Mouse (Mus musculus): ENCODE measurements around the gene Rhbdf2. TPM values are rescaled to one million over a fixed set of nuclear protein-coding genes. Genes with fewer than 3 reads are reported as not detected.
"Not testable (repeated sequence)": the region's sequence is repeated elsewhere in the genome, so short reads cannot be mapped to it uniquely, and the experiment has no call there.

The Rhbdf2 gene
- total RNA-seq, 2 experiments from 2014 or later = 3.3 to 6.1 TPM

- ATAC-seq (replicated peaks; ENCODE audit: low FRiP score, low TSS enrichment, poor library complexity, severe bottlenecking) = no peak
Measured at GRCm38 (mm10) chr11:116646771-116647170, 20.0 kb upstream of the Rhbdf2 start.

- no peak for ATAC-seq (replicated peaks; ENCODE audit: low FRiP score, low TSS enrichment, poor library complexity, severe bottlenecking)
Measured at GRCm38 (mm10) chr11:116646136-116646535, 19.3 kb upstream of the Rhbdf2 start.

- ATAC-seq (replicated peaks; ENCODE audit: low FRiP score, low TSS enrichment, poor library complexity, severe bottlenecking) = no peak
Measured at GRCm38 (mm10) chr11:116645446-116646110, 18.8 kb upstream of the Rhbdf2 start.

- no peak for ATAC-seq (replicated peaks; ENCODE audit: low FRiP score, low TSS enrichment, poor library complexity, severe bottlenecking)
Measured at GRCm38 (mm10) chr11:116644225-116645112, 17.6 kb upstream of the Rhbdf2 start.

GRCm38 (mm10) chr11:116643579-116644224, 16.9 kb upstream of the Rhbdf2 start:
- no peak for ATAC-seq (replicated peaks; ENCODE audit: low FRiP score, low TSS enrichment, poor library complexity, severe bottlenecking)

GRCm38 (mm10) chr11:116642681-116643578, 16.1 kb upstream of the Rhbdf2 start:
- ATAC-seq (replicated peaks; ENCODE audit: low FRiP score, low TSS enrichment, poor library complexity, severe bottlenecking) = peak; percentile 59

GRCm38 (mm10) chr11:116641731-116642130, 14.9 kb upstream of the Rhbdf2 start:
- no peak for ATAC-seq (replicated peaks; ENCODE audit: low FRiP score, low TSS enrichment, poor library complexity, severe bottlenecking)

- no peak for ATAC-seq (replicated peaks; ENCODE audit: low FRiP score, low TSS enrichment, poor library complexity, severe bottlenecking)
Measured at GRCm38 (mm10) chr11:116641168-116641567, 14.3 kb upstream of the Rhbdf2 start.

- ATAC-seq (replicated peaks; ENCODE audit: low FRiP score, low TSS enrichment, poor library complexity, severe bottlenecking) = not testable (repeated sequence)
Measured at GRCm38 (mm10) chr11:116636607-116637006, 9.8 kb upstream of the Rhbdf2 start.

- ATAC-seq (replicated peaks; ENCODE audit: low FRiP score, low TSS enrichment, poor library complexity, severe bottlenecking) = no peak
Measured at GRCm38 (mm10) chr11:116632962-116633361, 6.1 kb upstream of the Rhbdf2 start.

- ATAC-seq (replicated peaks; ENCODE audit: low FRiP score, low TSS enrichment, poor library complexity, severe bottlenecking) = no peak
Measured at GRCm38 (mm10) chr11:116630171-116630965, 3.5 kb upstream of the Rhbdf2 start.

GRCm38 (mm10) chr11:116629472-116629871, 2.7 kb upstream of the Rhbdf2 start:
- ATAC-seq (replicated peaks; ENCODE audit: low FRiP score, low TSS enrichment, poor library complexity, severe bottlenecking) = no peak

GRCm38 (mm10) chr11:116628712-116629111, 1.9 kb upstream of the Rhbdf2 start:
- peak; percentile 48 for ATAC-seq (replicated peaks; ENCODE audit: low FRiP score, low TSS enrichment, poor library complexity, severe bottlenecking)

- ATAC-seq (replicated peaks; ENCODE audit: low FRiP score, low TSS enrichment, poor library complexity, severe bottlenecking) = no peak
Measured at GRCm38 (mm10) chr11:116627072-116628020, 527 bp upstream of the Rhbdf2 start.

- 0 out of 2 replicates have a peak, but pooled peaks have one; percentile 24 for ATAC-seq (replicated peaks; ENCODE audit: low FRiP score, low TSS enrichment, poor library complexity, severe bottlenecking)
Measured at GRCm38 (mm10) chr11:116625081-116626000, 1.5 kb downstream of the Rhbdf2 start.

- ATAC-seq (replicated peaks; ENCODE audit: low FRiP score, low TSS enrichment, poor library complexity, severe bottlenecking) = peak; percentile 58
Measured at GRCm38 (mm10) chr11:116624131-116624832, 2.5 kb downstream of the Rhbdf2 start.

Data from megakaryocyte-erythroid progenitor cell, adult 5-6 weeks (primary cell).